Mouse (Mus musculus) heart, postnatal 14 days (tissue): Measurements from ENCODE around the gene P2rx5. TPM values are rescaled to one million over a fixed set of nuclear protein-coding genes. Genes with fewer than 3 reads are reported as not detected.
A peak's percentile ranks its signal among the peaks of the same experiment; 100 is the strongest.

ENCODE experiments used
- DNase-seq, 2 experiments: peaks; one replicate each; pipeline ENCODE4 v3.0.0; 2021 to 2022
- intact Hi-C: fragments of 180-260 bp; cut with DNase I; formaldehyde crosslinking; loops from one replicate; pipeline ENCODE4 v1.15.1; 2025
- long read RNA-seq, 2 experiments: library from polyadenylated mRNA; stranded (forward); transcript quantifications; one replicate each; pipeline ENCODE4 v2.0.0; 2021
- total RNA-seq, 2 experiments: library from RNA; stranded (reverse); gene quantifications; 2 replicates each; pipeline ENCODE4 v1.2.3; 2021

The P2rx5 gene
- 1 to 10 TPM; 6.9 to 7.7 TPM for total RNA-seq
- long read RNA-seq, experiment 1, transcript P2rx5-201 (13 exons, 2,395 nt) = major isoform, 17 of 24 reads
- long read RNA-seq, experiment 1, partial matches to known transcripts = 3 of 24 reads
- long read RNA-seq, experiment 1, other reads (novel, unspliced or antisense) = 4 of 24 reads
- long read RNA-seq, experiment 2, transcript P2rx5-201 (13 exons, 2,395 nt) = major isoform, 7 of 13 reads
- long read RNA-seq, experiment 2, partial matches to known transcripts = 1 of 13 reads
- long read RNA-seq, experiment 2, other reads (novel, unspliced or antisense) = 5 of 13 reads

DNA sequence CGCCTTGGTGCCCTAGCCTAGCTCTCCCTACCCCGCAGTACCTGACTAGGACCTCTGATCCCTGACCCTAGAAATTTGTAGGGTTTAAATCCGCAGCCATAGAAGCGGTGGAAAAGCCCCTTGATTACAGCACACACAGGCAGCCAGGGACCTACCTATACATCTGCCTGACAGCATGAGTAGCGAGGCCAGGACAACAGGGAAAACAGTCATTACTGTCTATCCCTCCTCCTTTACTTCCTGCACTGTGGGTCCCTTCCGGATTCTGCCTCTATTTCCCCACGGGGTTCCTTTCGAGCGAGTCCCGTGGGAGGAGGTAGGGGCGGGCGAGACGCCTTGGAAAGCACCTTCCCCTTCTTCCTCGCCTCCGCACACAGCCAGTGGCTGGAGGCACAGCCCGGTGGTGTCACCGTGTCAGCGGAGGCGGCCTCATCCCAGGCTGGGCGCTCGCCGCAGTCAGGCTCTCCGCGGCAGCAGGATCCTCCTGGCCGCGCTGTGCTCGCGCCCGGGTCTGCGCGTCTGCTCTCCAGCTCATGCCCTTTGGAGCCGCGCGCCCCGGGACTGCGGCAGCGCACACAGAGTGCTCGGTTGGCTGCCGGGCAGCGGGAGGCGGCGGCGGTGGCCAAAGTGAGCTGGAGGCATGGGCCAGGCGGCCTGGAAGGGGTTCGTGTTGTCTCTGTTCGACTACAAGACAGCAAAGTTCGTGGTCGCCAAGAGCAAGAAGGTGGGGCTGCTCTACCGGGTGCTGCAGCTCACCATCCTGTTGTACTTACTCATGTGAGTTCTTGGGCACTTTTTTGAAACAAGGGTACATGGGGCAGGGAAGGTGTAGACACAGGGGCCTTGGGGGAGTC, at the start of gene P2rx5:
TSS of gene P2rx5 (plus strand) at position 465 of the 854 bp plus-strand sequence.
- intact Hi-C loops = loop anchor here (2.0 kb wide), 1 partner anchor 21 kb away; the partner anchor contains the start of gene Haspin
- DNase-seq = peak; percentile 67 to 68

DNA sequence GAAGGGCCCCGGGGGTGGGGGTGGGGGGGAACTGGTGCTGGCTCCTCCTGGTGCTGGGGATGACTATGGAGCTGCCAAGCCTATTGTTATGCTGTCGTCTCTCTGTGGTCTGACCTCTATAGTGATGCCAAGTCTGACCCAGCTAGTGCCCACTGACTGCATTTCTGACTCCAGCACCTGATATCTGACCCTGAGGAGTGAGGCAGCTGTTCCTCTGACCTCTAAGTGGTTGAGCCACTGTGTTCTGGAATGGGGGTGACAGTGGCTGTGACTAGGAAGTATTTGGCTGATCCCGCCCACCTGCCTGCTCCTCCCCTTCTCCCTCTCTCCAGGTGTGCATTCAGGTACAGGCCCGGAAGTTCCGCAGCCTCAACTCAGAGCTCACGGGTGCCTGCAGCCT, 48.8 kb upstream of the P2rx5 start:
- intact Hi-C loops = no loop called here
- DNase-seq = no peak

DNA sequence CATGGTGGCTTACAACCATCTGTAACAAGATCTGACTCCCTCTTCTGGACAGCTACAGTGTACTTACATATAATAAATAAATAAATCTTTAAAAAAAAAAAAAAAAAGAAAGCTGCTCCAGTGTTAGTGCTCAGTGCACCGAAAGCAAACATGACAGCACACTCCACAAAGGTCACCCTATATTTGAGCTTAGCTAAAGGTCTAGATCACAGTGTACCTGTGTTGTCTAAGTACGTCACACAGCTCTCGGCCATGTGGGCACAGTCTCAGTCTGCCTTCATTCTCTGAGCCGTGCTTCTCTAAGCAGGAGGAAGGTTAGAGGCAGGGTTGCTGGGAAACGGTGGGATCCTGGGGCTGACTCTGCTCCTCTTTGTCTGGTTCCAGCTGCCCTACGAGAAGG, 33.7 kb upstream of the P2rx5 start:
- DNase-seq = no peak
- intact Hi-C loops = no loop called here

DNA sequence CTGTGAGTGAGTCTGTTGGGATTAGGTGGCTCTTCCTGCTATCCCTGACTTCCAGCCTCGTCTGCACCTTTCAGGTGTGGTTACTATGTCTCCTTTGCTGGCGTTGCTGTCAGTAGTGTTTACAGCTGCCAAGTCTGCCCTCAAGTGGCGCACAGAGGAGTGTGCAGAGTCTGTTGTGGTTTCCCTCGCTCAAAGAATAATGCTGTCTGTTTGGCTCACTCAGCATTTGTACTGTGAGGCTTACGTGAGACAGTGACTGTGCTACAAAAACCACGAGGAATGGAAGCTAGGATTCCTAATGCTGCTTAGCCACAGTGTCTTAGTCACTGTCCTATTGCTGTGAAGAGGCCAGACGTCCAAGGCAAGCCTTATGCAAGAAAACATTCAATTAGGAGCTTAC, 29.2 kb upstream of the P2rx5 start:
- intact Hi-C loops = no loop called here
- DNase-seq = peak in 1 of 2 experiments; percentile 14

DNA sequence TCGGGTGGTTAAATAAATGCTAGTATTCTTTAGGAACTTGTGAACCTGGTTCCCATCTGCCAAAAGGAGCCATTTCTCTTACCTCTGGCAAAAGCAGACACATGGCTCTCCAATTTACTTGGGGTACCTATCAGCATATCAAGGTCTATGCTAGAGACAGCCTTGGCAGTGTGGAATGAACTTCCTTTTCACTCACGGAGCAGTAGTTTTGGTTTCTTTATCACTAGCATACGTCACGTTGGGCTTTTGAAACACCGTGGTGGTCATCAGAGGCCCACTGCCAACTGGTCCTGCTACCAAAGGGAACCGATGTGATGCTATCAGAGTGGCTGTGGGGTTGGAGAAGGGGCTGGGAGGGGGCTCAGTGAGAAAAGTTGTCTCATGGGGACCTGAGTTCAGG, 27.2 kb upstream of the P2rx5 start:
- no peak for DNase-seq
- intact Hi-C loops = no loop called here

DNA sequence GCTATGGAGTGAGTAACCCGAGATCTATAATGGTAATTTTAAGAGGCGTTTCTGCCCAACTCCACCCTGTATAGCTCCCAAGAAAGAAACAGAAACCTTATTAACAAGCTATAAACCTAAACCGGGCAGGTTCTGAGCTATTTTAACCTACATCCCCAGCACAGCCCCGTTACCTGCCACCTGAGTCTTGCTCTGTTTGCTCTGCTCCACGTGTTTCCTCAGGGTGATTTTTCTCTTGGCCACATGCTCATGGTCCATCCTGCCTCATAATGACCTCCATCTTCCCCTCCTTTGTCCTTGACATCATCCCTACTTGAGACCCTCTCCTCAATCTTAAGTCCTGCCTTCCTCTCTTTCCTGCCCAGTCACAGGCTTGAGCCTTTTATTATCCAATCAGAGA, 26.0 kb upstream of the P2rx5 start:
- intact Hi-C loops = no loop called here
- no peak for DNase-seq

DNA sequence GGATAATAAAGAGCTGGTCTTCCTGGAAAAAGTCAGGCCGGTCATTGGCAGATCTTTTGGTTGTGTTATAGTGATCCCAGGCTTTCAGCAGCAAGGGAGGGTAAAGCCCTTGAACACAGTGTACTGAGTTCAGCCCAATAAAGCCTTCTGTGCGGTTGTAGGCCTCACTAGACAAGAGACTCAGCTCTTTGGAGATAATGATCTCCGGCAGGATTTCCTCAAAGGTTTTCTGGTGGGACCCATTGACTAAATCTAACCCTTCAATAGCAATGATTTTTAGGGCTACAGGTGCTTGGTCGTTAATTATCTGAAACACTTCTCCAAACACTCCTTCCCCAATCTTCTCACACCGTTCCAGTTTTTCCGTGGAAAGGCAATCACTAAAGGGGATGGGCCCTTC, 23.6 kb upstream of the P2rx5 start:
- intact Hi-C loops = loop anchor here (2.0 to 5.0 kb wide), 3 partner anchors 41 to 1236 kb away; partner anchors contain the start of genes Emc6 and Tax1bp3
- no peak for DNase-seq

DNA sequence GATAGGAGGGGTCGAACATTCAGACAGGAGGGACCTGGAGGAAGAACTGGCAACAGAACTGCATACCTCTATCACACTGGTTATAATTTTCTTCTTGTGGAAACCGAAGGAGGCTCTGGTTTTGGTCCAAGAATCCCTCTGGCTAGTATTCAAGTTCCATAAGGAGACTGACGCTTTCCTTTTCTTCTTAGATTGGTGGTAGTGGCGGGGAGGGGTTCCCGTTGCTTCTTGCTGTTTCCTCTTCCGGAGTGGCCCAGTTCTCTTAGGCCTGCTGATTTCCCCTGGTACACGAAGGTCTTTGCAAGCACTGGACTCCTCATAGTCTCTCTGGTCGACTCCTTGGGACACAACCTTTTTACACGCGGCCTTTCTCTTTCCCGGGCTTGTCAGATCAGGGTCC, 23.1 kb upstream of the P2rx5 start:
- no peak for DNase-seq

DNA sequence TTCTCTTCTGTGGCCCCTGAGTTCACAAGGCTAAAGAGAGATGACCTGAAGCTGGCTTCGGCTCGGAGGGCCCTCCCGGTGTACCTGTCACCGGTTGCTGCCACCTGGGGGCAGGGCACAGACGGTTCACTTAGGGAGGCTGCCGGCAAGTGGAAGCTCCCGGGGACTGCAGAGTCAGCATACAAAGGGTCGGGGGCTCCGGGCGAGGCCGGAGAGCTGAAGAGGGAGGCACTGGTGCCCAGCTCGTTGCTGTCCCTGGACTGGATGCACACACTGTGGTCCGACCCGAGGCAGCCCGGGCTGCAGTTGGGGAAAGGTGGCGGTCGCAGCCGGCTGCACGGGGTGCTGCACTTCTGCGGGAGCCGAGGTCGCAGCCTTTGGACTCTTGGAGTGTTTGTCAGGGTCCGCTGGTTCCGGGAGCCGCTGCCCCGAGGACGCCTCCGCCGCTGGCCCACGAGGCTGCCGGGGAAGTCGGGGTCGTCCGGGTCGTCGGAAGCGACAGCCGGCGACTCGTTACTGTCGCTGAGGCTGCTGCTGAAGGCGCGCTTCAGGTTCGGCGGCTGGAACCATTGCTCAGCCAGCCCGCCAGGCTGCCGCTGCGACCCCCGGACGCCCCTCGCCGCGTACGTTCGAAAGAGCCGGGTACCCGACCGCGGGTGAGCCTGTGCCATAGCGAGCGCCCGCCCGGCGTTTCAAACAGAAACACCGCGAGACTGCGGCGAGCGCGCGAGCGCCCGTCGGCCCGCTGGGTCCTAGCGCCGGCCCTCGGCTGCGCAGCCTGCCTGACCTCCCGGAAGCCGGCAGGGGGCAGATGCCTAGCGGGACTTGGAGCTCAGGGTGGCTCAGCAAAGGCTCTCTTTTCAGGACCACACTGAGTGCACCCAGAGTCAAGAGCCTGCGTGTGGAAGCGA, 22.4 kb upstream of the P2rx5 start, which contains the start of gene Haspin:
TSS of gene Haspin (minus strand) at position 704 of the 911 bp plus-strand sequence.
- peak; percentile 94 to 97 for DNase-seq
- intact Hi-C loops = loop anchor here (2.0 to 5.0 kb wide), 4 partner anchors 21 to 1234 kb away; partner anchors contain the start of genes Emc6 and Tax1bp3

More for the DNA sequence above, 23.1 kb upstream of the P2rx5 start:
- intact Hi-C loops = loop anchor here (2.0 to 5.0 kb wide), 3 partner anchors 40 to 1235 kb away; partner anchors contain the start of genes Emc6 and Tax1bp3

DNA sequence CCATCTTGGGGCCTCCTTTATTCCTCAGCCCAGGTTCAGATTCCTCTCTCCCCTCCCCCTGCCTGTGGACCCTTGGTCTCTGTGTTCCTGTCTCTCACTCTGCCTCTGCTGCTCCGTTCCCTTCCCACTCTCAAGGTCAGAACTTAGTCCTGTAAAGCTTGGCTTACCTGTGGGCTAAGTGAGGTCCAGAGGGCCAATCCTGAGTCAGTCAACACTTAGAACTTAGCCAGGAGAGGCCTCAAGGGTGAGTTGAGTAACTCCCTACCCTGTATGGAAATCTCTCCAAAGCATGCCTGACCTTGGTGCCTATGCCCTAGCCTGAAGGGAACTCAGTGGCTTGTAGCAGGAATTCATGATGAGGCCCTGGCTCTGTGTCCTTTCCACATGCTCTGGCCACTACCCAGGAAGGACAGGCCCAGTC, 15.9 kb upstream of the P2rx5 start:
- intact Hi-C loops = no loop called here
- DNase-seq = peak in 1 of 2 experiments; percentile 14

DNA sequence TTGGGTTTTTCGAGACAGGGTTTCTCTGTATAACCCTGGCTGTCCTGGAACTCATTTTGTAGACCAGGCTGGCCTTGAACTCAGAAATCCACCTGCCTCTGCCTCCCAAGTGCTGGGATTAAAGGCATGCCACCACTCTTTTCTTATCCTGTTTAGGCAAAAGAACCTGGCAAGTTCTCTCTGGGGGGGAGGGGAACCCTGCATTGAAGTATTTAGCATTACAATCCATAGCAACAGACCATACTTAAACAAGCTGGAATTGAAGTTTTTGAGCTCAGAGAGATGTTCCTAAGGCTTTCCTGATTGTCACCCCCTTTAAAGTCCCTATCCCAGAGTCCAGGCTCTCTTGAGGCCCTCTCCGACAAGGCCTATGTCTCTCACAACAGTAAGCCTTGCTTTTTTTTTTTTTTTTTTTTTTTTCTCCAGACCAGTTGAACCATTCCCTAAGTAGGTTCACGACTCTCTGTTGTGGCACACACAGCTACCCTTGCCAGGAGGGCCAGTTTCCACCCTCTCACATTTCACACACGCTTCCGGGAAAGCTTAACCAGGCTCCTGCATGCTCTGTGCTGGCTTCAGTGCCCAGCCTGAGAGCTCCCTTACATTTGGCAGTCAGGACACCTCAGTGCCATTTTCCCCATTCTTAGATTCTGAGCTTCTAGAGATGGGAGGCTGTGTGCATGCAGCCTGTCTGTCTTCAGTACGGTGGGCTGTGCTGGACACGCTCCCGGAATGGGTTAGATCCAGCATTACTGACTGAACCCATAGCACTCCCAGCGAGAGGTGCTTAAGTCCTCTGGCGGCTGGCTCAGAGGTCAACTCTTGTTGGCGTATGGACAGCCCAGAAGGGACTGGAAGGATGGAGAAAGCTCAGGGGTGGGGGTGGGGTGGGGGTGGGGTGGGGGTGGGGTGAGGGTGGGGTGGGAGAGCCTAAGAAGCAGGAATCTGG, 13.9 kb upstream of the P2rx5 start:
- intact Hi-C loops = no loop called here
- no peak for DNase-seq

DNA sequence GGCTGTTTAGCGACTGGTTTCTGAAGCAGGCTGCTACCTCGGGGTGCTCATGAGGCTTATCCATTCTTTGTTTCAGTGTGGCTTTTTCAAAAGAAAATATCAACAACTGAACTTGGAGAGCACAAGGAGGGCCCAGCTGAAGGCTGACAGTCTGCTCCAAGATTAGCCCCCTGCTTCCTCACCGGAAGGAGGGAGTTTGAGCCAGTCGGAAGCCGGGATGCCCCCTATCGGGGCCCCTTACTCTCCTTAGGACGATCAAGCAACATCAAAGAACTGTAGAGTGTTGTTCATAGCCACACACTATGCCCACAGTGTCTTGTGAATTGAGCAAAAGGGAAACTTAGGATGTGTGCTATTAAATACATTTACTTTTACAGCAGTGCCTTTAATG, 13.3 kb upstream of the P2rx5 start:
- no peak for DNase-seq
- intact Hi-C loops = no loop called here

DNA sequence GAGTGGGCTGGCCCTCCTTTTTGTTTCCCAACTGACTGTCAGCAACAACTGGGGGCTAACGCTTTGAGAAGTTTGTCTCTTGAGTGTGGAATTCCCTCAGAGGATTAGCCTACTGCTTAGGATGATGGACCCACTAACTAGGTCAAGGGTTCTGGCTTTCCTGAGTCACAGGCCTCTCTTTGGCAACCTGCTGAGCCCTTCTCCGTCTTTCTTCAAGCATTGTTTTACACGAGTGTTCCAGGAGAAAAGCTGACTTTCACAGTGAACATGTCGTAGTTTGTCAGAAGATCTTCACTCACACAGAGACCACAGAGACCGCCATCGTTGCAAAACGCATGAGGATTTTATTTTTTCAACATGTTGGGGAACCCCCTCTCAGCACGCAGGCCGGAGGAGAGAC, 12.0 kb upstream of the P2rx5 start:
- no peak for DNase-seq
- intact Hi-C loops = no loop called here

DNA sequence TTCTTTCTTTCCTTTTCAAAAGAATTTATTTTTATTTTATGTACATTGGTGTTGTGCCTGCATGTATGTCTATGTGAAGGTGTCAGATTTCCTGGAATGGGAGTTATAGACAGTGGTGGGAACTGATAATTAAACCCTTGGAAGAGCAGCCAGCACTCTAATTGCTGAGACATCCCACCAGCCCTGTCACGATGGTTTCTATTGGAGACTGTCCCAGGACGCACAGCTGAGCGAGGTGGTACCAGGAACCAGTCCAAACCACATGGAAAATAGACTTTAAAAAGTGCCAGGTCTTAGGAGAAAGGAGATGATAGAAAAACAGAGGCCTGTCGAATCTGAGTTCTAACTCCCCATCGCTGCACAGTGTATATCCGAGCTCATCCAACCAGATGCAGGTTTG, 5.2 kb upstream of the P2rx5 start:
- no peak for DNase-seq
- intact Hi-C loops = no loop called here

DNA sequence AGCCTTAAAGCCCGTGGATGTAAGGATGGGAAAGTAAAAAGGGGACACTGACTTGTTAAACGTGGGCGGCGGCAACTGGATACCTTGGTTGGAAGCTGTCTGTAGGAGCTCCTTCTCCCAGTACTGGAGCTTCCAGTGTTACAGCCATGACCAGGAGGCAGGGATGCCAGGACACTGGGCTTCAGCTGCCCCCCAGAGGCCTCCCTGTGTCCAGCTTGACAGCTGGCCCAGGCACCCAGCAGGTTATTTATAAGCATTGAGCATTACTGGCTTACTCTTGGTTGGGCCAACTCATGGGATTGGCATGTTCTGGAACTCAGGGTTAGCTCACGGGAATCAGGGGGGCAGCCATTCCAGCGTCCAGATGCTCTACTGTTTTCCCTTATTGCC, 585 bp downstream of the P2rx5 start:
- intact Hi-C loops = no loop called here
- DNase-seq = peak; percentile 52 to 67

DNA sequence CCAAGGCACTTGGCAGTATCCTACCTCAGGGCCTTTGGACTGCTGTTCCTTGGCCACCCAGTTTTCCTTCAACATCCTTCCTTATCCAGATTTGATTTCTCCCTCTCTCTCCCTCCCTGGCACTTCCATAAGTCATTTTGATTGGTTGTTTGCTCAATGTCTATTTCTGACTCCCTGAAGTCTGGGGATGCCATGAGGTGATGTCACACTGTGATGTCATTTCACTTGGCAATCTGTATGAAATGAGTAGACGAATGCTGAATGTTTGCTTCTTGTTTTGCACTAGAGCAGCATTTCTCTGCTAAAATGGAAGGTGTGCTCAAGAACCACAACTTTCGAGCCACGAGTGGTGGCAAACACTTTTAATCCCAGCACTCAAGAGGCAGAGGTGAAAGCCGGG, 1.4 kb downstream of the P2rx5 start:
- intact Hi-C loops = no loop called here
- DNase-seq = no peak

DNA sequence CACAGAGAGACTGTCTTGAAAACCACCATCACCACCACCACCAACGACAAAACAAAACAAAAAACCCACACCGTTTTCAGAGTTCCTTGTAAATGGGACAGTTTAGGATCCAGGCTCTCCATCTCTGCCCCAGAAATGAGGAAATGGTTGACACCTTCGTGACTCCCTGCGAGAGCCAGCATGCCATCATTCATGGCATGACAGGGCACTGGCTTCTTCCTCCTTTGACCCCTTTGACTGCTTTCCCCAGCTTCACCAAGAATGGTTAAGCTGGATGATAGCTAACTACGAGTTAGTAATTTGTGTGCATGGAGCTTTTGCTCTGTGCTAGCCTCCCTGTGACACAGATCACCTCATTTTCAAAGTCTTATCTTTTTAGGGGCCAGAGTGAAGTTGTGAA, 2.1 kb downstream of the P2rx5 start:
- intact Hi-C loops = no loop called here
- DNase-seq = no peak

DNA sequence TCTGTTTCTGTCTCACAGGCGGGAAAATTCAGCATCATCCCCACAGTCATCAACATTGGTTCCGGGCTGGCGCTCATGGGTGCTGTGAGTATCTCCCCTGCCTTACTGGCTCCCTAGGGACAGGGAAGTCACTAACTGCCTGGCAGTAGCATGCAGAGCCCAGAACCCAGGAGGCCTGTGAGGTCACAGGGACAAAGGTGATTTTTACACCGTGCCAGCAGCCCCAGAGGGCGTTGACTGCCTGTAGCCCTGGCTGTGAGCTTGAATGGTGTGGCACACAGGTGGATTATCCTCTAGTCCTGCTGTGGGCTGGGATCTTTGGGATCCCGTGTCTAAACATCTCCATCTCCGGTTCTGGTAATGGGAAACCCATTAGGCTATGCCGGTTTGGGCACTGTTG, 7.8 kb downstream of the P2rx5 start:
- intact Hi-C loops = no loop called here
- DNase-seq = no peak

DNA sequence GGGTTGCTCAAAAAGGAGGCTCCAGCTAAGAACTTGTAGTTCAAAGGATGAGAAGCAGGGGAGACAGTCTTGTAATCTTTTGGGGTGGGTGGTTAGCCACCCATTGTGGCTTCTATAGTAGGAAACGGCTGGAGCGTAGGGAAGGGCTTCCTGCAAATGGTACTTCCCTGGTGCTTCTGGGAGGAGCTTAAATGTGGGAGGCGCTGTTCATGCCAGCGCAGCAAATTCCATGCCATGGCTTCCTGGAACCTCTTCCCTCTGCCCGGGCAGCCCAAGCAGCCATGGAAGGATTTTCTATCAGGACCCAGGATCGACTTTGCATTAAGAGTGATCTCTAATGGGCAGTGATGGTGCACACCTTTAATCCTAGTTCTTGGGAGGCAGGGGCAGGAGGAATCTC, 8.4 kb downstream of the P2rx5 start:
- DNase-seq = no peak
- intact Hi-C loops = no loop called here
